Mouse (Mus musculus) bone marrow, adult 2 months (tissue): ENCODE measurements around the gene Tk1. TPM values are rescaled to one million over a fixed set of nuclear protein-coding genes. Genes with fewer than 3 reads are reported as not detected.

Experiments used
- H3K27ac ChIP-seq: fragments of 200-500 bp; 2 replicates; pipeline ENCODE4 v1.5.1; 2012; ENCODE audit warnings: low read depth, mild to moderate bottlenecking, control low read depth, inconsistent platforms, low read length; ENCODE audit not compliant: control insufficient read depth, poor library complexity, insufficient read depth
- H3K4me1 ChIP-seq: fragments of 200-500 bp; 2 replicates; pipeline ENCODE4 v1.6.1; 2011; ENCODE audit warnings: low read length; ENCODE audit not compliant: control insufficient read depth, insufficient read depth
- H3K4me3 ChIP-seq: fragments of 200-500 bp; replicated peaks from 2 replicates; pipeline ENCODE3; 2011; ENCODE audit warnings: mild to moderate bottlenecking, low read depth, low read length, control low read depth; ENCODE audit not compliant: control insufficient read depth
- CTCF ChIP-seq: fragments of 200-500 bp; IDR thresholded peaks from 2 replicates; pipeline ENCODE4 v1.5.1; 2011; ENCODE audit warnings: low read length, control low read depth; ENCODE audit not compliant: control insufficient read depth, insufficient read depth
- POLR2A ChIP-seq: fragments of 200-500 bp; IDR thresholded peaks from 2 replicates; pipeline ENCODE4 v1.6.1; 2011; ENCODE audit warnings: low read depth, mild to moderate bottlenecking, control low read depth, low read length, borderline replicate concordance; ENCODE audit not compliant: control insufficient read depth
- whole genome bisulfite sequencing: fragments of 180-500 bp; shearing (Covaris S2); methylation state at CpG from one replicate; pipeline ENCODE4 v1.1.7; 2018; 5-methylcytosine and 5-hydroxymethylcytosine counted together
- polyA plus RNA-seq: library from polyadenylated mRNA; stranded (reverse); fragments of >200 nt; gene quantifications from 2 replicates; pipeline ENCODE4 v1.2.4, GENCODE M21; 2011; ENCODE audit warnings: low replicate concordance; ENCODE audit not compliant: missing spikeins, insufficient read depth, insufficient read length

Tk1 gene
- polyA plus RNA-seq, 1 experiment, result 156 TPM

- peak overlapping the region; percentile 93 for H3K27ac ChIP-seq
- WGBS, result under 1% methylated on average over 38 of the region's 38 CpGs
- TF ChIP-seq CTCF, result peak; percentile 1; the same call in 1 of the 2 replicates
- TF ChIP-seq POLR2A, result peak; percentile 79; the same call in 1 of the 2 replicates
- H3K4me1 ChIP-seq, result peaks cover 6% of the 10 kb centered on the region; the same call in 1 of the 2 replicates
- H3K4me3 ChIP-seq, result peak overlapping the region; percentile 91
Measured at GRCm38 (mm10) chr11:117779434-117780198, 46.3 kb downstream of the Tk1 start.

- TF ChIP-seq POLR2A (no peak), CTCF (no peak)
- H3K4me3 ChIP-seq, result peak overlapping the region; percentile 91
- peak overlapping the region; percentile 93 for H3K27ac ChIP-seq
- WGBS, result 21% methylated on average over 12 of the region's 12 CpGs
- peaks cover 9% of the 10 kb centered on the region for H3K4me1 ChIP-seq
Measured at GRCm38 (mm10) chr11:117778851-117779433, 47.0 kb downstream of the Tk1 start.

GRCm38 (mm10) chr11:117778031-117778430 is 47.9 kb downstream of the Tk1 start:
- TF ChIP-seq CTCF, result no peak
- no peak for TF ChIP-seq POLR2A
- 89% methylated on average over 11 of the region's 11 CpGs for WGBS
- no peak overlapping the region for H3K4me3 ChIP-seq
- peak overlapping the region; percentile 86 for H3K27ac ChIP-seq
- H3K4me1 ChIP-seq, result peaks cover 11% of the 10 kb centered on the region

GRCm38 (mm10) chr11:117777111-117777510 is 48.8 kb downstream of the Tk1 start:
- no peak for TF ChIP-seq POLR2A
- TF ChIP-seq CTCF, result no peak
- H3K27ac ChIP-seq, result peak overlapping the region; percentile 86
- 42% methylated on average over 5 of the region's 5 CpGs for WGBS
- H3K4me3 ChIP-seq, result peak overlapping the region; percentile 11
- peaks cover 11% of the 10 kb centered on the region for H3K4me1 ChIP-seq

- Histone ChIP-seq H3K27ac (peak overlapping the region; percentile 1), H3K4me3 (no peak overlapping the region), H3K4me1 (peaks cover 13% of the 10 kb centered on the region)
- TF ChIP-seq POLR2A (no peak; the same call in 1 of the 2 replicates), CTCF (no peak)
- 93% methylated on average over 14 of the region's 14 CpGs for WGBS
Measured at GRCm38 (mm10) chr11:117776085-117776792, 49.7 kb downstream of the Tk1 start.

GRCm38 (mm10) chr11:117775540-117775939 is 50.4 kb downstream of the Tk1 start:
- H3K4me1 ChIP-seq, result peaks cover 13% of the 10 kb centered on the region
- peak overlapping the region; percentile 1; the same call in 1 of the 2 replicates for H3K27ac ChIP-seq
- TF ChIP-seq CTCF (peak; percentile 24; the same call in 1 of the 2 replicates), POLR2A (no peak)
- 50% methylated on average over 11 of the region's 13 CpGs for WGBS
- H3K4me3 ChIP-seq, result no peak overlapping the region

- TF ChIP-seq POLR2A (no peak), CTCF (no peak)
- Histone ChIP-seq H3K27ac (no peak overlapping the region), H3K4me1 (peaks cover 13% of the 10 kb centered on the region), H3K4me3 (no peak overlapping the region)
- 91% methylated on average over 10 of the region's 10 CpGs for WGBS
Measured at GRCm38 (mm10) chr11:117774925-117775324, 51.0 kb downstream of the Tk1 start.

- no peak overlapping the region for H3K4me3 ChIP-seq
- TF ChIP-seq CTCF (no peak), POLR2A (no peak)
- 88% methylated on average over 7 of the region's 7 CpGs for WGBS
- H3K4me1 ChIP-seq, result peaks cover 14% of the 10 kb centered on the region
- H3K27ac ChIP-seq, result no peak overlapping the region
Measured at GRCm38 (mm10) chr11:117772352-117772751, 53.5 kb downstream of the Tk1 start.
